Mouse (Mus musculus): ENCODE measurements around the gene Bin2. TPM values are rescaled to one million over a fixed set of nuclear protein-coding genes. Genes with fewer than 3 reads are reported as not detected.

Gene Bin2
- 1 to 10 TPM; 1.8 to 3.2 TPM for total RNA-seq (2021)
- long read RNA-seq, experiment 1, partial matches to known transcripts: 0 of 3 reads
- long read RNA-seq, experiment 1, other reads (novel, unspliced or antisense): 1 of 3 reads
- long read RNA-seq, experiment 2, partial matches to known transcripts: 1 of 1 reads
- long read RNA-seq, experiment 2, other reads (novel, unspliced or antisense): 0 of 1 reads

DNA sequence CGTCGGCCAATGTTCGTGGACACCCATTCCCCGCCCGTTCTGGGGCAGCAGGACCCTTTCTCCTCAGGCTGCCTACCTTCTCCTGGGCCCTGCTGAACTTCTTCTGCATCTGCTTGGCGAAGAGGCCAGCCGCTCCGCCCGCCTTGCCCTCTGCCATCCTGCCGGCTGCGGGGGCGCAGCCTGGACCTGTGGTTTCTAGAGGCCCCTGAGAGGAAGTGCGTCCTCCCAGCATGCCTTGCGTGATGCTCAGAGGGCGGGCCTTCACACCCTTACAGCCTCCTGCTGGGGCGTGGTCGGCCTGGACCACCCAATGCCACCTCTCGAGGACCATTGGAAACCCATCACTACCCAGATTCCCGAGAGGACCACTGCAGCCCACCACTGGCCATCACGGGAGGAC is at the start of gene Bin2:
Gene Bin2, minus strand, starts transcription at position 217 of the 400 bp plus-strand sequence.
- DNase-seq: peak; percentile 28 to 53

DNA sequence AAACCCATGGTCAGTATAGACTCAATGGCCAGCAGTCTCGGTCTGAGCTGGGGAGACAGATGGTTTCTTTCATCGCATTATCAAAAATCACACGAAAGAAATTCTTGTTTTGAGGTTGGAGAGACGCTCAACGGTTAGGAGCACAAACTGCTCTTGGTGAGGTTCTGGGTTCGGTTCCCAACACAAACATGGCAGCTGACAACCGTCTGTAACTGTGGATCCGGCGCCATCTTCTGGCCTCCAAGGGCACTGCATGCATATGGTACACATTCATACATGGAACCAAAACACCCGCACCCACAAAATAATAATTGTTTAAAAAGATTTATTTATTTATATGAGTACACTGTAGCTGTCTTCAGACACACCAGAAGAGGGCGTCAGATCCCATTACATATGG is 49.2 kb upstream of the Bin2 start:
- no peak for DNase-seq

DNA sequence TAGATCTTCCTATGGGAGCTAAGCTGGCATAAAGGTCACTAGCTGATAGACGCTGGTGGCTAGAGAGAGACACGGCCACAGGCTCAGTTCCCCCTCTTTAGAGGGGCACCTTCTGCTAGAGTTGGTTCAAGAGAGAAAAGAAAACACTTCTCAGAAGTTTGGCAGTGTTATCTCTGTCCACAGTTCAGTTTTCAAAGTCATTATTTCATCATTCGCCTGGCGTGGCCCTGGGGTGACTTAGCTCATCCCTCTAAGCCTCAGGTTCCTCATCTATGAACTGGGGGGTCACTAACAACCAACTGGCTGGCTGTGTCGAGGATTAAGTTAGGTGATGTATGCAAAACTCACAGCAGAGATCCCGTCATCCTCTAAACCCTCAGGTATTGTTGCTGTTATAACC is 48.6 kb upstream of the Bin2 start:
- DNase-seq: no peak

DNA sequence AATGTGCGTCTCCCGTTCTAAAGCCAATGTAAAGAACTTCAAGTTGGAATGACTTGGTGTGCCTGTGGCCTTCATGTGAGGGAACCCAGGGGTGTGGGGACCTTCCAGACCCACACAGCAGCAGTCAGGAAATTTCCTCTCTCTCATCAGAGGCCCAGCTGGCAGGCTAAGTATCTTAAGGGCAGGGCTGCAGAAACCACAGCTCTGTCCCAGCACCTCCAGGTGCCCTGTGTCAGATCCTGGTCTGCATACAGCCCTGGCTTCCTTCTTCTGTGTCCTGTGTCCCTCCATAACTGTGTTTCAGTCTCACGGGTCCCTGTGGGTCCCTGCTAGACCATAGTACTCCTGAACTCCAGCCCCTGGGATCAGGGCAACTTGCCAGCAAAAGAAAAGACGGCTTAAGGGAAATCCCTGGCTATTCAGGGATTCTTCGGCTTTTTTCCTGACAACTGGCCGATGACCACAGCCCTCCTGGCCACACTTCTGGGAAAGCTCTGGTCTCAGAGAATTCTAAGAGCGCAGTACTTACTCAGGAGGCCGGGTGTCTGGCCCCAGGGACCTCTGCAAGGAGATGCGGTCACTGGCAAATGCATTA is 46.1 kb upstream of the Bin2 start:
- no peak for DNase-seq

GRCm38 (mm10) chr15:100714470-100714869 is 45.1 kb upstream of the Bin2 start:
- DNase-seq: no peak

GRCm38 (mm10) chr15:100710838-100711237 is 41.5 kb upstream of the Bin2 start:
- no peak for DNase-seq

DNA sequence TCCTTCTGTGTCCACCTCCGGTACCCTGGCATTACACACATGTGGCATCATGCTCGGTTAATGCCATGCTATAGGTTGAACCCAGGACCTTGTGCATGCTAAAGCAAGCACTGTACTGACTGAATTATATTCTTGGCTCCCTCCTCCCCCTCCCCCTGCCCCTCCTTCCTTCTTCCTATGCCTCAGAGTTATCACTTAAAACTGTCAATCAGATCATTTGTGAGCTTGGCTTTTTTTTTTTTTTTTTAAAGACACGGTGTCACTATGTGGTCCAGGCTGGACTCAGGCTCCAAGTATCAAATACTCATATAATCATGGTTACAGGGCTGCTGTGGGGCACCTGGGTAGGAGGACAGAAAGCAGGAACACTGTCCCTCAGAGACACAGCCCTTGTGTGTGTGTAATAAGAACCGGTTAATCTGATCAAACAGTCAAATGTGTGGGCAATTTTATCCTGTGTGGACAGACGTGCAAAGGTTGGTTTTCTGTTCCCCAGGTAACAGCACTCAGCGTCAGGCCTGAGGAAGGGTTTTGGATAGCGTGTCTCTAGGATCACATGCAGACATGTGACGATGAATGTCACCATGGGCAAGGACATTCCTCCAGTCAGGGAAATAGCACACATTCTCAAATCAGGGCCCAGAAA is 39.2 kb upstream of the Bin2 start:
- no peak for DNase-seq

DNA sequence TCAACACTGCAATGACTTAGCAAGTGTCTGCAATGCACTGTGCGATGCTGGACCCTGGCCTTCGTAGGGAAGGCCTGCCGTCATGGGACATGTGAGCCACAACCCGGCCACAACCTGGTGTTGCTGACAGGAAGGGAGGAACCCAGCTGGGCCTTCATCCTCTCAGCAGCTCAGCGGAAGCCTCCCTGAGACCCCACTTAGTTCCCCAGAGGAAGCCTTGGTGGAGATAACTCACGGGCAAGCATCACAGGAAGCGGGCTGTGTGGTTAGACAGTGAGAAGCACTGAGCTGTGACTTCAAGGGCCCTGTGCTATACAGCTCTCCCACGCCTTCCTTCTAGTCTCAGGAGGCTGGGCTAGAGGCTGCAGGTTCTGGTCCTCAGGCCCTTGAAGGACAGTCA is 36.9 kb upstream of the Bin2 start:
- no peak for DNase-seq

DNA sequence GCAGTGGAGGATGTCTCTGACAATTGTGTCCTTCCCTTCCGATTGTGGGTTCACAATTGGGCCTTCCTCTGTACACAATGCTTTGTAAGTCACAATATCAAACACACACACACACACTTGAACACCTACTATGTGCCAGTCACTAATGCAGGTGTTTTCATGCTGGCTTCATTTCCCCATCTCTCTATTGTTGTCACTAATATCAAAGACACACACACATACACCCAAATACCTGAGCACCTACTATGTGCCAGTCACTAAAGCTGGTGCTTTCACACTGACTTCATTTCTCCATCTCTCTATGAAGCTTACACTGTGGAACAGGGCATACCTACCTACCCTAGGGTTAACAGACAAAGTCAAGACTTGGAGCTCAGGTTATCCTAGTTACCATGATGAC is 36.0 kb upstream of the Bin2 start:
- no peak for DNase-seq

DNA sequence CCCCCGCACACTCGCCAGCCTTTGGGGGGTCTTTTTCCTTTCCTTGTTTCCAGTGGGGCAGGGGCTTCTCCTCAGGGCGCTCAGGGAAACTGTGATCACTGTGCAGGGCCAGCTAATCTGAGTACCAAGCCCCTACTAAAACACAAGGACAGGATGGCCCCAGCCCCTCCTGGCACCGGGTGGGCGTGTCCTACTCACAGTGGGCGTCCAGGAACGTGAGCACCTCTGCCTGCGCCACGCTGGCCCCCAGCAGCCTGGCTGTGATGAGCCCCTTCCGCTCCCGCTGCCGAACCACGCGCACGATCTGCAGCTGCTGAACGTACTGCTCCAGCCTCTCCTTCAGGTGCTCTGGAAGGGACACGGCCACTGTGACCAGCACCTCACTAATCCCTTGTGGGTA is 34.6 kb upstream of the Bin2 start:
- DNase-seq: no peak

DNA sequence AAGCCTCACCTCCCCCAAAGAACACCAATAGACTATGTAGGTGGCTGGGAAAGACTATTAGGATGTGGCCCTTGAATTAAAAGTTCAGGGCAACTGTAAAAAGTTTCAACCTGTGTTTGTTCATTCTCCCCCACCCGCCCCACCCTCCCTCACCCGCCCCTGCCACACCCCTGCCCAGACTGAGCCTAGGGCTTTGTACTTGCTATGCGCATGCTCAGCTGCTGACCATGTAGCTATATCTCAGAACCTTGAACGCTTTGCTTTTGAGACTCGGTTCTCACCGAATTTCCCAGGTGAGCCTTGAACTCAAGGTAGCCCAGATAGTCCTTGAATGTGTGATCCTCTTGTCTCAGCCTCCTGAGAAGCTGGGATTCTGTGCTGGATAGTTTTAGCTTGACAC is 32.5 kb upstream of the Bin2 start:
- no peak for DNase-seq

GRCm38 (mm10) chr15:100701108-100701507 is 31.8 kb upstream of the Bin2 start:
- no peak for DNase-seq

DNA sequence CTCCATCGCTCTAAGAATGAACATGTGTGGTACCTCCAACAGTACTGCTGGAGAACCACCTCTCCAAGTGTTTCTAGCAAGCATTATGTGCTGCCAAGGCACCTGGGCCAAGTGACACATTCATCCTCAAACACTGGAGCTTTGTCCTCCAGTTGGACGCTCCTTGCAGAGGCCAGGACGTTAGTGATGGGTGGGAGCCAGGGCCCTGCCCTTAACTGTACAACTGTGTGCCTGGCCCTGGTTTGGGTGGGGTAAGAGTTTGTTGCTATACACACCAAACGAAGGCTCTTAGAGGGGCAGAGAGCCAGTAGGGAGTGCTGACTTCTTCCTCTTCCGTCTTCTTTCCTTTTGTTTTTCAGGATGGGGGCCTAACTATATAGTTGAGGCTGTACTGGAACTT is 31.1 kb upstream of the Bin2 start:
- no peak for DNase-seq

DNA sequence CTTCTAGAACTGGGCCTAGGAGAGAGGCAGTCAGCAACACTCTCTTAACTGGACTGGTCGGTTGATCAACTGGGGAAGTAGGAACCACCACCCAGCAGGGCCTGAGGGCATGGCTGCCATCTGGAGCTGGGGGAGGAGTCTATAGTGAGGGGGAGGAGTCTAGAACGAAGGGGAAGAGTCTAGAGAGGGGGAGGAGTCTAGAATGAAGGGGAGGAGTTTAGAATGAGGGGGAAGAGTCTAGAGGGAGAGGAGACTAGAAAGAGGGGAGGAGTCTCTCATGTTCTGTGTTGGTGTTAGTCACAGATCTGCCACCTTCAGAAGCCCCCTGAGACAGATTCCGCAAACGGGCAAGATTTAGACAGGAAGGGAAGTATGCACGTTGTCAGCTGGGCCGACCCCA is 30.0 kb upstream of the Bin2 start:
- no peak for DNase-seq

DNA sequence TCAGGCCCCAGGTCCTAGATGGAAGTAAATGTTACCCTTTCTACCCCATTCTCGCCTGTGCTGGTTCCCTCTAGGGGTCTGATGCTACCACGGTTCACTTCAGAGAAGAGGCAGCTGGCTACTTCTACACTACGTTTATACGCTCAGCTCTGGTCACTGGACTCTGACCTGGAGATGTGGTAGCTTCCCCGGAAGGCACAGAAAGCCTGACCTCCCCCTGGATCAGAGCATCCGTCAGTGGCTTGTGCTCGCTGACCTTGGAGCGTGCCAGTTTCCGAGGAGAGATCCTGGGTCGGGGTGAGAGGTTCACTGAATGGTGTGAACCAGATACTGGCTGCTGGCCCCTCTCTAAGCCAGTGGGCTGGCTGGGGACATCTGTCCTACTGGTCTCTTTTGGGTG is 28.7 kb upstream of the Bin2 start:
- peak in 1 of 2 experiments; percentile 23 for DNase-seq

DNA sequence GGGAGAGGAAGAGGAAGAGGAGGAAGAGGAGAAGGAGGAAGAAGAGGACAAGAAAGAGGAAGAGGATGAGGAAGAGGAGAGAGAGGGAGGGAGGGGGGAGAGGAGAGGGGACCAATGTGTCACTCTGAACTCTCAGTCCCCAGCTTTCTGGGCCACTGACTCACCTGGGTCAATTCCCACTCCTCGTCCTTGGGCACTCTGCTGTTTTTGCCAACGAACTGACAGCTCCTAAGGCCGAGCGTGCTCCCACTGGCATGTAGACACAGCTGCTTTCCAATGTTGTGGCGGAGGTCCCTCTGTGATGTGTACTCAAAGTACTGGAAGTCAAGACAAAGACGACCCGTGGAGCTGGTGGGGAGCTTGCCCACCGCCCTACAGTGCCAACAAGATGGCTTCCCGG is 25.1 kb upstream of the Bin2 start:
- DNase-seq: peak; percentile 83

DNA sequence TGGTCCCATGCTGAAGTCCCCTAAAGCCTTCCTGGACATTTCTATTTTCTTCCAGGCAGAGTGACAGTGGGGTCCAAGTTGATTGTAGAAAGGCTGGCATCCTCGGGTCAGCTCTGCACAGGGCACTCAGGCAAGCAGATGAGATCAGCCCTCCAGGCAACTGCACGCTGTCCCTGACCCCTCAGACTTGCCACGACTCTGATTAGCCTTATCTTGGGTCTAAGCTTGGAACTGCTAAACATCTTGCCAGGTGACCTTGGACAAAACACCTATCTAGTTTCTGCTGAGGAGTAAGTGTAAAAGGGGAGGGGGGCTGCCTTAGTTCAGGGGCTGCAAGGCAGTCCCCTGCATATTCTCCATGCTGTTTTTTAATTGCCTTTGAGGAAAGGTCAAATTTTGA is 22.6 kb upstream of the Bin2 start:
- peak; percentile 38 to 45 for DNase-seq

DNA sequence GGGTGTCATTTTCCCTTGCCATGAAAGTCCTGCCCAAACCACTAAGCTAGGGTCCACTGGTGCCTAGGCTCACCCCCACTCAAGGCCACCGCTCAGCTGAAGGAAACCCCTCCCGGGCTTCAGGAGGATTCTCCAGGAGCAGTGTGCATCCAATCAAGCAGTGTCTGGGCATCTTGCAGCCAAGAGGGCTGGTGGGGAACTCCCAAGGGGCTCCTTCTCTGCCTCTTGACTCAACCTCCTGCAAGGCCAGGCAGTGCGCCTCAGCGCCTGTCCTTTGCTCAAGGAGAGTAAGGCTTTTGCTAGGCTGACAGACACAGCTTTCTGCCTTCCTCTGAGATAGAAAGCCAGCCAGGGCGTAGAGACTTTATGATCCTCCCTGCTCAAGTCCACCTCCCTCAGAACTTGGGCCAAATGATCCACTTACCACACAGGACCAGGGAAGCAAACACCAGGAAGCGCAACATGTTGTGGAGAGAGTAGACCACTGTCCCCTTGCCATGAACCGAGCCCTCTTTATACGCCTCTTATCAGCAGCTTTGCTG is 18.1 kb upstream of the Bin2 start, which contains the start of gene Cela1:
Gene Cela1, minus strand, starts transcription at position 492 of the 542 bp plus-strand sequence.
- DNase-seq: peak; percentile 35 to 43

DNA sequence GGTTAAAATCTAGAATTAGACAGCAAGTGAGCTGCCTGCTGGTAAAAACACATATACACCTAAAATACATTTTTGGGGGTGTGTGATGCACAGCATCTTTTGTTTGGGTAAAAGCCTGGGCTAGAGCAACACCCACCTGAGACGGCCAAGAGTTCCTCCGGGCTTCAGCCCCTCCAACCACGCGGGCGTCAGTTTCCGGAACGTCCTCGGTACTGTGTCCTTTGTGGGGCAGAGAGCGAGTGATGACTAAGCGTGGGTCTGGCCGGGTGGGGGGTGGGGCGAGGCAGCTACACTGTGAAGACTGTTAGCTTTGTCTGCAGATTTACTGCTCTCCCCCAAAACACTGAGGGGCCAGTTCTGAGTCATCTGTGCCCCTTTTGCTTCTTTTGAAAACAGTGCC is 17.6 kb upstream of the Bin2 start:
- DNase-seq: peak; percentile 81

GRCm38 (mm10) chr15:100686434-100686833 is 17.1 kb upstream of the Bin2 start:
- peak in 1 of 2 experiments; percentile 26 for DNase-seq

DNA sequence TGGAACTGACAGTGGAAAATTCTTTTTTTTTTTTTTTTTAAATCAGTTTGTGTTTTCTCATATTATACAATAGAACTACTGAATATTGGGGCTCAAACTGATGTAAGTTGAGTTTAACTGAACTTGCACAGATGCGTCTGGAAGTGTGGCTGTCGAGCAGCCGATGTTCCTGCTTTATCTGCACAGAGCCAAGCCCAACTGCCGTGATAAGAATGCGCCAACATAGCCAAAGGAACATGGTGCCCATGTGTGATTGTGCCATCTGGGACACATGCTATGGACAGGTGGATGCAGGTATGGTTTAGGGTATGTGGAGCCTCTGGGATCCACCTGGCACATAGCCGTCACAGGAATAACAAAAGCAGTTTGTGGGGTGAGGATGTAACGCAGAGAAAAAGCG is 16.5 kb upstream of the Bin2 start:
- DNase-seq: no peak

GRCm38 (mm10) chr15:100685255-100685654 is 15.9 kb upstream of the Bin2 start:
- DNase-seq: peak; percentile 37 to 38

- DNase-seq: no peak
These were observed 15.1 kb upstream of the Bin2 start for GRCm38 (mm10) chr15:100684450-100684849.

DNA sequence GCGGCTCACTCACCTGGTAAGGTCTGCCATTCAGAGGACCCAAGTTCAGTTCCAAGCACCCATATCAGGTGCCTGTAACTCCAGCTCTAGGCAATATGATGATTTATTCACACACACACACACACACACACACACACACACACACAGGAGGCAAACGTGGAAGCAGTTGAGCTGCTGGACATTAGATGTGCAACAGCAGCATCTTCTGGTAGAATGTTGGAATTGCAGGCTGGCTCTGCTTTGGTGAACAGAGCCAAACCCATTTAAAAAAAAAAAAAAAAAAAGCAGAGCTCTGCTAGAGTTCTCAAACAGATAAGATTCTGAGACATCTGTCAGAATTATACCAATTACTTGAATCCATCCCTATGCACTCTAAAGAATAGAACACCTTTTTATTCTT is 13.7 kb upstream of the Bin2 start:
- peak; percentile 78 to 84 for DNase-seq

All from adrenal gland, postnatal 36 days (tissue).